In the genomic region with DNA sequence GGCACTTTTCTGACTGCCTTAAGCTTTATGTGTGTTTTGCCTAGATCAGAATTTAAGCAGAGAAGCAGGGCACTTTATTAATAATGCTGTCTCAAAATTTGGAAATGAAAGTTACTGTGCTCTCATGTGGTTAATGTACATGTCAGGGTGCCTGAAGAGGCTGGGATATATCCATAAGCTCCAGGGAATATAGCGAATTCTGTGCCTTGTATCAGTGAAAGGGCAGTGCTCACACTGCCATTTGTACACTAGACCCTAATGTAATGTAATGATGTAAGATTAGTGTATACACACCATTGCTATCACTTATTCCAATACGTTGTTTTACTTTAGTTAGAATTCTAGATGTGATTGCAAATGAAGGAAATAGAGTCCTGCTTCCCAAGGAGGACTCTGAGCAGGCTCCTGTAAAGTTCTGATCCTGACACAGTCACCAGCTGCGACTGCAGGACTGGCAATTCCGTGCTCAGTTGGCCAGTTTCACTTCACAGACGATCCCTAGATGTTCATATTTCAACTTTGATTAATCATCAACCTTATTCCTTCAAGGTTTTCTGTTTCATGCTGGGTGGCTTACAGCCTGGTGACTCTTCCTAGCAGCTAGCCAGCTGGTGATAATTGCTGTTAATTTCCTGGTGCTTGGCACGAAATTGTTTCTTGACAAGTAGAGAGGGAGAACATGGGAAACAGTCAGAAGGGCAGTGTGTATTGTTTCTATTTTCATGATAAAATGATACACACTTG, we compare ENCODE assay signal across 19 mouse cellular contexts.
DNase-seq lines count a peak whose midpoint lies in the region; ATAC-seq and TF ChIP-seq lines count a peak whose summit lies in the region.
"Had no signal": no experiment of that assay in that cellular context is flagged by ENCODE, and none has a peak within 500 bp of the region (broad histone marks: within the 10 kb centered on the region; RNA-seq: fewer than 3 reads in every experiment).

No protein-coding gene starts in this region.

- WGBS in hindbrain, embryonic 15.5 days, result 50% methylated on average over 6 of the region's 6 CpGs
- WGBS in hindbrain, embryonic 14.5 days, result 51% methylated on average over 6 of the region's 6 CpGs
- 31% methylated on average over 6 of the region's 6 CpGs for WGBS in intestine, postnatal 0 days

- H3K36me3 ChIP-seq in hindbrain, embryonic 15.5 days, result no peaks in the 10 kb centered on the region
- no peaks in the 10 kb centered on the region for H3K36me3 ChIP-seq in hindbrain, embryonic 14.5 days (replicated peaks; ENCODE audit: control insufficient read depth, insufficient read depth)
- no peaks in the 10 kb centered on the region for H3K36me3 ChIP-seq in intestine, postnatal 0 days (ENCODE audit: control insufficient read depth, insufficient read depth)
- H3K36me3 ChIP-seq: heart, embryonic 10.5 days; hindbrain, embryonic 10.5 days; lung, embryonic 15.5 days; neural tube, embryonic 12.5 days; stomach, embryonic 15.5 days had no signal

- TF ChIP-seq CTCF in intestine, postnatal 0 days (IDR thresholded peaks at IDR 0.05; ENCODE audit: low read depth), result no peak

- peak; percentile 63 to 77 for DNase-seq in cerebellum, postnatal 10 days
- DNase-seq in cerebellum, adult 11 months, result no peak
- DNase-seq in hindbrain, embryonic 14.5 days (ENCODE audit: low spot score), result no peak
- DNase-seq in left cerebral cortex, postnatal 4 days, result peak; percentile 66
- no peak for DNase-seq in left cerebral cortex, postnatal 25 days (ENCODE audit: low spot score in 2 of 2)
- DNase-seq in urinary bladder, postnatal 10 days (ENCODE audit: low spot score), result no peak
- DNase-seq: kidney, adult 8-10 months; lung, postnatal 4 days; spleen, adult 18-20 months; thymus, adult 18-20 months had no signal

- ATAC-seq in hindbrain, embryonic 15.5 days (ENCODE audit: low FRiP score, low read depth), result 0 out of 2 replicates have a peak, but pooled peaks have one; percentile 54
- no peak for ATAC-seq in hindbrain, embryonic 14.5 days (ENCODE audit: low FRiP score)
- peak; percentile 45 for ATAC-seq in intestine, postnatal 0 days
- ATAC-seq: CD4-positive, CD25-positive, alpha-beta regulatory T cell, adult 4 months had no signal

- no peak overlapping the region for H3K9ac ChIP-seq in hindbrain, embryonic 15.5 days
- H3K9ac ChIP-seq in hindbrain, embryonic 14.5 days, result no peak overlapping the region
- no peak overlapping the region for H3K9ac ChIP-seq in intestine, postnatal 0 days (ENCODE audit: low read depth, low read length)
- H3K9ac ChIP-seq: liver, embryonic 14.5 days; lung, embryonic 15.5 days; neural tube, embryonic 12.5 days; stomach, embryonic 15.5 days had no signal

- H3K27ac ChIP-seq in hindbrain, embryonic 15.5 days (replicated peaks), result no peak overlapping the region
- no peak overlapping the region for H3K27ac ChIP-seq in hindbrain, embryonic 14.5 days
- H3K27ac ChIP-seq in intestine, postnatal 0 days (ENCODE audit: low read depth, low read length), result no peak overlapping the region
- H3K27ac ChIP-seq: heart, embryonic 10.5 days; hindbrain, embryonic 10.5 days; liver, embryonic 14.5 days; lung, embryonic 15.5 days; neural tube, embryonic 12.5 days; stomach, embryonic 15.5 days had no signal

- no peak overlapping the region for H3K4me3 ChIP-seq in hindbrain, embryonic 15.5 days
- no peak overlapping the region for H3K4me3 ChIP-seq in hindbrain, embryonic 14.5 days (replicated peaks; ENCODE audit: low read length)
- no peak overlapping the region for H3K4me3 ChIP-seq in intestine, postnatal 0 days (ENCODE audit: low read depth, low read length)
- H3K4me3 ChIP-seq: heart, embryonic 10.5 days; hindbrain, embryonic 10.5 days; lung, embryonic 15.5 days; neural tube, embryonic 12.5 days; stomach, embryonic 15.5 days had no signal

- H3K4me1 ChIP-seq in hindbrain, embryonic 15.5 days (replicated peaks), result no peaks in the 10 kb centered on the region
- H3K4me1 ChIP-seq in hindbrain, embryonic 14.5 days (replicated peaks; ENCODE audit: control insufficient read depth, insufficient read depth, low read length), result no peaks in the 10 kb centered on the region
- H3K4me1 ChIP-seq in intestine, postnatal 0 days (replicated peaks; ENCODE audit: control insufficient read depth, insufficient read depth, low read length), result no peaks in the 10 kb centered on the region
- H3K4me1 ChIP-seq: heart, embryonic 10.5 days; hindbrain, embryonic 10.5 days; lung, embryonic 15.5 days; neural tube, embryonic 12.5 days; stomach, embryonic 15.5 days had no signal

- intact Hi-C loops in left cerebral cortex, postnatal 4 days (cut with DNase I), result no loop called here
- intact Hi-C loops in left cerebral cortex, postnatal 25 days (cut with DNase I), result no loop called here

- no peaks in the 10 kb centered on the region for H3K9me3 ChIP-seq in hindbrain, embryonic 15.5 days
- H3K9me3 ChIP-seq in hindbrain, embryonic 14.5 days (ENCODE audit: control insufficient read depth, low read length), result no peaks in the 10 kb centered on the region
- no peaks in the 10 kb centered on the region for H3K9me3 ChIP-seq in intestine, postnatal 0 days (ENCODE audit: control insufficient read depth)
- H3K9me3 ChIP-seq: heart, embryonic 10.5 days; hindbrain, embryonic 10.5 days; lung, embryonic 15.5 days; neural tube, embryonic 12.5 days; stomach, embryonic 15.5 days had no signal

- no peaks in the 10 kb centered on the region for H3K27me3 ChIP-seq in hindbrain, embryonic 15.5 days
- H3K27me3 ChIP-seq in hindbrain, embryonic 14.5 days (ENCODE audit: control insufficient read depth, insufficient read depth, low read length), result no peaks in the 10 kb centered on the region
- H3K27me3 ChIP-seq in intestine, postnatal 0 days (replicated peaks; ENCODE audit: control insufficient read depth, insufficient read depth, low read length), result no peaks in the 10 kb centered on the region
- H3K27me3 ChIP-seq: lung, embryonic 15.5 days; neural tube, embryonic 12.5 days; stomach, embryonic 15.5 days had no signal

- no peak overlapping the region for H3K4me2 ChIP-seq in hindbrain, embryonic 15.5 days
- no peak overlapping the region for H3K4me2 ChIP-seq in hindbrain, embryonic 14.5 days (replicated peaks)
- peak overlapping the region; percentile 18; the same call in 1 of the 2 replicates for H3K4me2 ChIP-seq in intestine, postnatal 0 days (replicated peaks; ENCODE audit: low read depth)
- H3K4me2 ChIP-seq: lung, embryonic 15.5 days; neural tube, embryonic 12.5 days; stomach, embryonic 15.5 days had no signal

Comparison
In these comparisons a context has a peak if more than half of its experiments do, and no peak if none do; other contexts are left out.
1. DNase-seq: peak in cerebellum, postnatal 10 days (2 of 2) and left cerebral cortex, postnatal 4 days (single experiment); none in cerebellum, adult 11 months (single experiment), hindbrain, embryonic 14.5 days (single experiment), left cerebral cortex, postnatal 25 days (0 of 2) and urinary bladder, postnatal 10 days (single experiment).